Mouse (Mus musculus): ENCODE data around the gene Nim1k.
A peak's percentile ranks its signal among the peaks of the same experiment; 100 is the strongest.
"Not testable (repeated sequence)": the region's sequence is repeated elsewhere in the genome, so short reads cannot be mapped to it uniquely, and the experiment has no call there.

The Nim1k gene

DNA sequence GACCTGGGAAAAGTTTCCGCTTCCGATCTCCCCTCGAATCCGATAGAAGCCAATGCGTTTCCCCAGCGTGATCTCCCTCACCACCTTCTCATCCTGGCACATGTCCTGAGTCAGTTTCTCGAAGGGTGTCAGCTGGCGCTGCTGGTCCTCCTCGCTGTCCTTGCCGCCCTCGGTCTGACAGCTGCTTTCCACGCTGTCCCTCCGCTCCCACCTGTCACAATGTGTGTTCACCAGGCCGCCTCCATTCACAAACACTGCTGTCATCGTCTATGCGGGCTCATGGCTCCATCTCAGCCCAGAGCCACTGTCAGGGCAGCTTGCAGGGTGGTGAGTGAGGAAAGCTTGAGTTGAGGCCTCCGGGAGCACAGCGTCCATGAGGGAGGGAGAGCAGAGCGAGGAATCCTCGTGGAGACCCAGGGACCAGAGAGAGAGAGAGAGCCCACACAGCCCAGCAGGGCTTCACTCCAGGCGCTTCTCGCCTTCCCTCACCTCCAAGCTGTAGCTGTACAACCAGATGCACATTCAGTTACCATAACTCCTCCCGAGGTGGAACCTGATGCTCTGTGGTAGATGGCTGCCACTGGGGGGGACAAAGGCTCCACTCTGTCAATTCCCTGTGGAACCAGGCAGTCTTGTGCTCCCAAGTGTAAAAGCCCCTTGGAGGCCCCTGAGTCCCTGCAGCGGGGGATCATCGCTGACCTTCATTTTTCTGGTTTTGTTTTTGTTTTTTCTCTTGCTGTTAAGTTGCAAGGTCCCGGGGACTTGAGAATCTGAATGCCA is 27.9 kb downstream of the Nim1k start:
- DNase-seq = no peak

DNA sequence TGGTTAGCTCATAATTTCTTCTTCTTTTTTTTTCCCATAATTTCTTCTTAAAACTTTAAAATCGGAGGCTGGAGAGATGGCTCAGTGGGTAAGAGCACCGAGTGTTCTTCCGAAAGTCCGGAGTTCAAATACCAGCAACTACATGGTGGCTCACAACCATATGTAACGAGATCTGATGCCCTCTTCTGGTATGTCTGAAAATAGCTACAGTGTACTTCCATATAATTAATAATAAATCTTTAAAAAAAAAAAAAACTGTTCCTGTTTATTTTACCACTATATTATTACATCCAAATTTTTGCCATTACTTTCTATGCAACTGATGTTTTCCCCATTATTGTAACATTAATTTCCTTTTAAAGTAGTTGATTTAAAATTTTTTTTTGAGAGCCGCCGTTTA is 31.1 kb downstream of the Nim1k start:
- no peak for DNase-seq

DNA sequence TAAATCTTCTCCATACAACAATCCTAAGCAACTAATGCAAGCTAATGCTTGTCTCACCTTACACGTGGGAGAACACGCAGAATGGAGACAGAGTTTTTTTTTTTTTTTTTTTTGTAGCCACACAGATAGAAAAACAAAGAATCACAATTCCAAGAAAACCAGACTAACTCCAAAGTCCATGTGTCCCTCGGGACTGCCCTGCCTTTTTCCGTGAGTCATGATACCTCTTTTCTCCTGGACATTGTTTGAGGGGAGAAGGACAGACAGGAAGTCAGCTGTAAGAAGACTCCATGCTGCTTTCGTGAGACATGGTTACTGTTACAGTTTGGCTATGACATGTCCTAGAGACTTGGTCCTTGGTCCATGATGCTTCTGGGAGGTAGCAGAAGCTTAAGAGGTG is 32.3 kb downstream of the Nim1k start:
- no peak for DNase-seq

DNA sequence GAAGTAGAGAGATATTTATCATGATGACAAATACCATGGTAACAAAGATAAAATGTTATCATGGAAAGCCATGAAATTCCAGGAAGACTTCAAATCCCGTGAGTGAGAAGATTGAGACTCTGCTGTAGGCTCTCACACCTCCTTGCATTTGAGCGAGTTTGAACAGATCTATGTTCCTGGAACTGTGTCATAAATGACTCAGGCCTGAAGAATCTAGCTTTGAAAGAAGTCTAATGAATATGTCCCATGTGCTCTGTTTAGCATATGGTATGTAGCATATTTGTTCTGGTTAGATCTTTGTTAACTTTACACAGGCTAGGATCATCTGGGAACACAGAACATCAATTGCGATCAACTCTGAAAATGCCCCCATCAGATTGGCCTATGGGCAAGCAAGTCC is 33.2 kb downstream of the Nim1k start:
- no peak for DNase-seq

DNA sequence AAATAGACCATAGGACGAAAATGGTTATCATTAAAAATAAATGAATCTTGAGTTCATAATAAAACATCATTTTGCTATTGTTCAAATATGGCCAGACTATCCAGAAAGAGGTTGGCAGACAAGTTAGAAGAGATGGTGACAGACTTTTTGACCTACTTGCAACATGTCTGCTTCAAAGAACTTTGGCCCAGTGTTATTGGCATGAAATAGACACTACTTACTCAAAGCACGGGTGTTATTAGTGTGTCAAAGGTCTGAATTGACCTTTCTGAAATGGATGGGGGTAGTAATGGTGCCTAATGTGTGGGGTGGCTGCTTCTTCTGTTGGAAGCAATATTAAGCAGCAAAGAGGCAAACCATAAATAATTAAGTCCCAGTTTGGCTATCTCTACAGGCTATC is 39.6 kb downstream of the Nim1k start:
- no peak for DNase-seq

DNA sequence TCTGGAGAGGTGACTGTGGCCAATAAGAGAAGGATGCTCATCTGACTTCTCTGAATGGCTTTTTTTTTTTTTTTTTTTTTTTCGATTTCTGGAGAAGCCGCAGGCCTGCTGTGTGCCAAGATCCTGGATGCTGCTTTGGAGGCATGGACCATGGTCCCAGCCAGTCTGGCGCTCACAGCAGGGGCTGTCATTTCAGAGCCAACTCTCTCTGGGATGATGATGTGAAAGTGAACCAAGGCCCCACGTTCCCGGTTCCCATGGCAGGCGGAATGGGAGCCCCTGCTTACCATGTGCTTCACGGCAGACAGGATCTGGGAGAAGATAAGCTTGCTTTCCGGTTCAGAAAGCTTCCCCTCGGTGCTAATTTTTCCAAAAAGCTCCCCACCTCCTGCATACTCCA is 41.9 kb downstream of the Nim1k start:
- DNase-seq = no peak

DNA sequence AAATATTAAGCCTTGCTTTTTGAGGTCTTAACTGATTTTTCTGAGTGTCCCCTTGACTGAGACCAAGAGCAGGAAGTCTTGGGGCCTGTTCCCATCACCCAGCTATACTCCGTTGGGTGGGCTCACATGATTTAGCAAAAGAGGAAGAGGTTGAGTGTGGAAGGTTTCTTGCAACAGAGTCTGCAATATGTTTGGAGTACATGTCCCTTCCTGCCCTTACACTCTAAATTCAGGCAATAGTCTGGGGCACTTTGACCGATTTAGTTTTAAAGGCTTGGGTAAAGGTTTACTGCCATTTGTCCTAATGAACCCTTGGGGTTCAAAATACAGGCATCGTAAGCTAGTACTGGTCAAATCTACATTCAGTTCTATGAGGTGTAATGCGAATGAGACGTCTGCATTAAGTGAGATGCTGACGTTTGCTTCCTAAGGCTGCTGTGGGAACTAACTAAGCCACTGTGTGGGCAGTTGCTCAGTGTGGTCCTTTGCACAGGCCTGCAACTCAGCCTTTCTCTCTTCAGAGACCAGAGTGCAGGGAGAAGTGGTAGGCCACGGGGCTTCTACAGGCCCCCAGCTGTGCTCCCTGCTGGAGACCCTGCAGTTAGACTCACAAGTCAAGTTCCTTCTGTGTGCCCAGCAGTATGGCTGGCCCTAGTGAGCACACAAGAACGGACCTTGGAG is 42.4 kb downstream of the Nim1k start:
- DNase-seq = no peak

DNA sequence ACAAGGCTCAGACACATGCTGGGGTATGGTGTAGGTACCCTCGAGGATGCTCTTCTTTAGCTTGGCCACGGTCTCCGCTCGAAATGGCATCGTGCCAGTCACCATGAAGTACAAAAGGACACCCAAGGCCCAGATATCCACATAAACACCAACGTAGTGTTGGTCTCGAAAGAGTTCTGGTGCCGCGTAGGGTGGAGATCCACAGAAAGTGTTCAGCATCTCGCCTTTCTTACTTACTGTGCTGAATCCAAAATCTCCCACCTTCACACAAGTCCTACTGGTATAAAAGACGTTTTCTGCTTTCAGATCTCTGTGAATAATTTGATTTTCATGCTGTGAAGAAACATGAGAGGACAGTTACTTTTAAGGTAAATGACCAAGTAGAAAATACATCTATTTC is 43.2 kb downstream of the Nim1k start:
- no peak for DNase-seq

DNA sequence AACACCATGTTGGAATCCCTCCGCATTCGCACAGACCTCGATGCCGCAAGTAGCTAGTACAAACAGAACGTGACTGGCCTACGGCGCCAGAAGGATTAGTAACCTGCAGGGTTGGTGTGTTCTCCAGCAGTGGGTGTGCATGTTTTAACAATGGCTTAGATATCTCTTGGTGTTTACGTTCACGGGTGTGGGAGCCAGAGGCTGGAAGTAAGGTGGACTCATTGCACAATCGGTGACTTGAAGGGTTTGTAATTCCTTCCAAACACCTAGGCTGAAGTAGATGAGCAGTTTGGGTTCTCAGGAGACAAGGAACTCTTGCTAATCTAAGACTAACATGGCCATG is 45.4 kb downstream of the Nim1k start:
- DNase-seq = no peak

DNA sequence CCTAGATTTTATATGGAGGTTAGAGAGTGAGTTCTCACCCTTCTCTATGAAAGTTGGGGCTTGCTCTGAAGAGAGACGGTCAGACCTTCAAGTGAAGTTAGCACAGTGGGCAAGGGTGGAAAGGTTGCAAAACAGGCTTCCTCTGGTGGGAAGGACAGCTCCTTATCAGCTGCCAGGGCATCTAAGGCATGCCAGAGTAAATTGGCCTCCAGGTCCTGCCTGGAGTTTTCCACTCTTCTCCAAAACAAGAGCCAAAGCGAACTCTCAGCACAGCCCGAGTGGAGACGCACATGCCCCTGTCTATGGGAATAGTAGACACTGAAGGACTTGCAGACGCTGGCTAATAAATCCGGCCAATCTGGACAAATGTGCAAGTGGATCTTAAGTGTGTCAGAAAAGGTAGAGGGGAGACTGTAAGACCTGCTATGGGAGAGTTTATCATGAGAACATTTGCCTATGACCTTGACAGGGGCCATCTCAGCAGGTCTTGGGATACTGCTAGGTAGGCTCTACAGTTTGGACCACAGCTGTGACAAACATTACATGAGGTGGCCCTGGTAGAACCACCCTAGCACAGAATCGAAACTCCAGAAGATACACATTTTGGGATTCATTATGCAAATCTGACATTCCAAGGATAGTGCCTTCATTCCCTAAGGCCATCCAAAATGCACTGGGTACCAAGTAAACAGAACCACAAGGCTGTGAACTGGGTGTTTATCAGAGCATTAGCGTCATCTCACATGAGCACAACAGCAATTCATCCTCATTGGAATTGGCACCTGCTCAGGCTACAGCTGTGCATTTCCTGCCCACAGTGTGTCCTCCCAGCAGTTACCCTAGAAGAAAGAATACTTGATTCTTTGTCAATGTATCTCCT is 46.1 kb downstream of the Nim1k start:
- no peak for DNase-seq

DNA sequence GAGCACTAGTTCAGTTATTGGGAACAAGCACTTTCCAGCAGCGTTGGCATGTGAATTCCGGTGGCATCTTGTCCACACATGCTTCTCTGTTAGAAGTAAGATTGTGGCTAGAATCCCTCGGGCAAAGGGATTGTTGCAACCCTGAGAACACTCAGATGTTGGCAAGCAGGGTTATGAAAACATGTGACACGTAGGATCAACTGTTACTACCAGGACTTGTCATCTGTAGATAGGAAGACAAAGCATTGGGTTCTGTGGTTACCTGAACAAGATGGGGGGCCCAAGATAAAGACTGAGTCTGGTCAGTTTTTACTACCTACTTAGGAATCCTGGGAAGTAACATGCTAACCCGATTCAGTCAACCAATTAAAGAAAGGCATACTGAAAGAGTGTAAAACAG is 46.7 kb downstream of the Nim1k start:
- DNase-seq = no peak

DNA sequence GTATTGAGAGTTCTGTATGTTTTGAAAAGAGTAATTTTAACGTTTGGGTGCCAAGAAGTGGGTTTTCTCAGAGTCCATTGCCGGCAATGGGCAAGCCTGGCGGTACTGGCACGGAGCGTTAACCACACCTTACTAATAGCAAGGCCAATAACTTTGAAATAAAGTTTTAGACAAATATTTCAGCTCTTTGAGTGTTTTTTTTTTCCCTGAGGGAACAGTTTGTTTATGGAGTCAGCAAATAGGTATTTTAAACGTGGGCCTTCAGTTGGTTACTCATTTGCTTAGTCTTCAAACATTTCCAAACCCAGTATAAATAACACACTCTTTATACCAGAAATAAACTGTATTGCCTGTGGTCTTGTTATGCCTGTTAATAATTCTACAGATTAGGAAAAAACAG is 47.8 kb downstream of the Nim1k start:
- no peak for DNase-seq

DNA sequence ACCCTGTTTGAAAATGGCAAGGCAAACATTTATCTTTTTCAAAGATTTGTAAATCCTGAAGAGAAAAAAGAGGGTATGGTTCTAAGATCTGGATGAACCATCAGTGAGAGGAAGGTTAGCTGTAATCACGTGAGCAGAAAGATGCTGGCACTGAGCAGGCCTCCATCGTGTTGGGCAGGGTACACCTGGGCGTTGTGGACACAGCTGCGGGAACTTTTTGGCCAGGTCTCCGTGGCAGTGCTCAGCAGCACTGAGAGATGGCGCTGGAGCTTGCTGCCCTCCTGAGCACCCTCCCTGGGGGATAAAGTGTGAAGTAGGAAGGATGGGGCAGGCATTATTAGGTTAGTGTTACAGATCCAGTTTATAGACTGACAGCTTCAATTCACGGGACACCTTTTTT is 48.7 kb downstream of the Nim1k start:
- DNase-seq = no peak

DNA sequence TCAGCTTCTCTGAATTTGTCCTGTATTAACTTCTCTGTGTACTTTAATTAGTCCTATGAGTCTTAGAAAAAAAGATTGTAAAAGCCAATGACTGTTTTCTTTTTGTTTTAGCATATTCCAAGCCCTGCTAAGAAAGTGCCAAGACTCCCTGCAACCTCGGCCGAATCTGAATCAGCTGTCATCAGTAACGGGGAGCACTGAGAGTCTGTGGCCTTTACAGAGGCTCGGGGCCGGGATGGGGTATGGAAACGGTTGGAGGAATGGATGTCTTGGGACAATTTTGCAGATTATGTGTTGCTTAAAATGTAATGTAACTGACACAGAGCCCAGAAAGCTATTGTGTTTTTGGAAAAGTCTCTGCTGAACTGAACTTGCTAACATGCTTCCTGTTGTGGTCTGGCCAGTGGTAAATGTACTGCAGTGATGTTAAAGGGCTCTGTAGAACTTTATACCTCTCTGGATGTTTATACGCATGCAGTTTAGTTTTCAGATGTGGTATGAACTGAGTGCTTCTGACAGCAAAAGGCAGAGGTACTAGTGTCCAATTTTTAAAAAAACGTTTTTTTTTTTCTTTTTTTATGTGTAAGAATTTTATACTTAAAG is 49.3 kb downstream of the Nim1k start:
- not testable (repeated sequence) for DNase-seq

DNA sequence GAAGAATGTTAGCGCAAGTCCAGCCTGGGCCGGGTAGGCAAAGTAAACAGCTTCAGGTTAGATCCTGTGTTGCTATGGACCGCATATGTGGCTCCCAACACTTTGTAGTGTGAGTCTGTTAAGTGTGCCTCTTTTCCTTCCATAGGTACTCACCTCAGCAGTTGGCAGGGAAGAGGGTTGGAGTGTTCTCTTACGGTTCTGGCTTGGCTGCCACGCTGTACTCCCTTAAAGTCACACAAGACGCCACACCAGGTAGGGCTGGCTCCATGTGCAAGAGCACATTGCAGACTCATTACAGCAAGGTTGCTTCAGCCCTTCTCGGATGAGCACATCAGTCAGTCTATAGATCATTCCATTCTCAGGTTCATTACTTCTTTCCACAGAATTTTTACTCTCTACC is 51.4 kb downstream of the Nim1k start:
- no peak for DNase-seq

DNA sequence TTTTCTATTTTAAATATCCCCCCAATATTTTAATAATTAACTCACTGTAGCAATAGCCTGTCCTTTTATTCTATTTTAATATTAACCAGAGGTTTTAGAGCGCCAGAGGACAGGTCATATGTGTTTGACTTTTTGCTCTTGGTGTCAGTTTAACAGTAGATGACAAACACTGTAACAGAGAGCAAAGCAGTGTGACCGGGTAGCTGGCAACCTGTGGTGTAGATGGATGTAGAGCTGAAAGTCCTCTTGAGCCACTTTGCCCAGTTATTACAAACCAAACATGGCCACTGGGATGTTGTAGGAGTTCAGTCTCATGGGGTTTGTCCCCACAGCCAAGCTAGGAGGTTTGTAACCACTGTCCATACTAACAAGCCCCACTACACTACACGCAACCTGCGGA is 57.2 kb downstream of the Nim1k start:
- DNase-seq = no peak

DNA sequence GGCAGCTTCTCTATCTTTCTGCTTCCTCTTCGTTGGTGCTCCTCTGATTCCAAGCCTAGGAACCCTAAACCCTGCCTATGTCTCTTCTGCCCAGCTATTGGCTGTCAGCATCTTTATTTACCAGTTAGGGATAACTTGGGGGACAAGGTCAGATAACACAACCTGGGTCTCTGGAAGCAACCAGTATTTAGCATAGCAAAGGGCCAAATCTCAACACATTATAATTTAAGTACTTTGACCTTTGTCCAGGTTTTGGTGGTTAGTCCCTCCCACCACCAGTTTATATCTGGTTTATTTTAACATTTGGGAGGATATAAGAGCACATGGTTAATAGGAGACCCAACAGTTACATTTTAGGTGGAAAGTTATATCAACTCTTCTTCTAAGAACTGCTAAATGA is 59.2 kb downstream of the Nim1k start:
- DNase-seq = no peak

DNA sequence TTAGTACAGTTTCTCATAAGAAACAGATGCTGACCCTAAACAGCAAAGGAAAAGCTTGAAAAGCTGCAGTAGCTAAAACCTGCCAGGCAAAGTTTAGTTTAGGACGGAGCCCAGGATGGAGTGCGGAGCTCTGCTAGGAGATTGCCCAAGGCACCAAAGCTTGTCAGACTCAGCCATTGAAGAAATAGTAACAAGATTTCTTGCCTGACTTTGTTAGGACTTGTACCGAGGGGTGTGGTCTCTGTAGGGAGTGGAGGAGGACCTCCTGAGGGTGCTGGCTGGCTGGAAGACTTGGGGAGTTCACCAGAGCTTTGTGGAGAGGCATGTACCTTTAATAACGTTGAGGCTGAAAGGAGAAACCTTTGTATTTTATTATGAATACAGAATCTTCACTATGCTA is 60.0 kb downstream of the Nim1k start:
- no peak for DNase-seq

DNA sequence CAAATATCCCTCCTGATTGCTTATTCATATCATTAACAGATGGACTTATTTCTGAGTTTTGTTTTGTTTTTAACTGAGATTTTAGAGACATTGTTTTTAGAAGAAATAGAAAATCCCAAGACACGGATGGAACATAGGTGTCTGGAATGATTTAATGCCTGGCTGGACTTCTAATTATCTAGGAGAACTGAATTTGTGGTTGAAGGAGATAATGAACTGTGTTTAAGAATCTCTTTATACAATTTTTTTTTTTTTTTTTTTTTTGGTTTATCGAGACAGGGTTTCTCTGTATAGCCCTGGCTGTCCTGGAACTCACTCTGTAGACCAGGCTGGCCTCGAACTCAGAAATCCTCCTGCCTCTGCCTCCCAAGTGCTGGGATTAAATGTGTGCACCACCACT is 63.7 kb downstream of the Nim1k start:
- not testable (repeated sequence) for DNase-seq

DNA sequence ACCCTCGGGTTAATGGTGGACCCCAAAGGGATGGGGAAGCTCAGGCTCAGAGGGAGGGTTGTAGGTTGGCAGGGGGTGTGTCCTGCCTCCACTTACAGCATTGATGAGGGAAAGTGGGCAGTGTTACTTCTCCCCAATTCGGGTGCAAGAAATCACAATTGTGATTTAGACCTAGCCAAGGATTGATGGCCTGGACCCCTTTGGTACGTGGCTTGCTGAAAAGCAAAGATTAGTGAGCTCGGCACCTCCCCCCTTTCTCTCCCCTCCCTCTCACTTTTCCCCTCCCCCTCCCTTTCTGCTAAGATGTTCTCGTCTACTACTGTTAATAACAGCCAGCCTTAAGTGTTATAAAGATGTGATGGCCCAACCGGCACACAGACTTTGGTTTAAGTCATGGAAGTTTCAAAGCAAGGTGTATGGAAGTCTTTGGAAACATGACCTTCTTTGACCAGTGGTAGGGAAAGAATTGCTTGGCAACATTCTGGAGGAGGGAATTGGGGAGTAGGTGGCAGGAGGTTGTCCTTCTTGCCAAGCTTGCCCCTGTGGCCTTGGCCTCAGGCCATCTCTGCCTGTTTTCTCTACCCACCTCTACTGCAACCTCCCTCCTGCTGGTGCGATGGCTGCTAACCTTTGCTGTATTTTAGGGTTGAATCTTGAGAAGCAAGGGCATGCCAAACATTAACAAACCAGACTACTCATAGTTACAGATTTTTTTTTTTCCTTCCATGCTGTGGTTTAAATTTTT is 64.6 kb downstream of the Nim1k start:
- peak; percentile 28 for DNase-seq

DNA sequence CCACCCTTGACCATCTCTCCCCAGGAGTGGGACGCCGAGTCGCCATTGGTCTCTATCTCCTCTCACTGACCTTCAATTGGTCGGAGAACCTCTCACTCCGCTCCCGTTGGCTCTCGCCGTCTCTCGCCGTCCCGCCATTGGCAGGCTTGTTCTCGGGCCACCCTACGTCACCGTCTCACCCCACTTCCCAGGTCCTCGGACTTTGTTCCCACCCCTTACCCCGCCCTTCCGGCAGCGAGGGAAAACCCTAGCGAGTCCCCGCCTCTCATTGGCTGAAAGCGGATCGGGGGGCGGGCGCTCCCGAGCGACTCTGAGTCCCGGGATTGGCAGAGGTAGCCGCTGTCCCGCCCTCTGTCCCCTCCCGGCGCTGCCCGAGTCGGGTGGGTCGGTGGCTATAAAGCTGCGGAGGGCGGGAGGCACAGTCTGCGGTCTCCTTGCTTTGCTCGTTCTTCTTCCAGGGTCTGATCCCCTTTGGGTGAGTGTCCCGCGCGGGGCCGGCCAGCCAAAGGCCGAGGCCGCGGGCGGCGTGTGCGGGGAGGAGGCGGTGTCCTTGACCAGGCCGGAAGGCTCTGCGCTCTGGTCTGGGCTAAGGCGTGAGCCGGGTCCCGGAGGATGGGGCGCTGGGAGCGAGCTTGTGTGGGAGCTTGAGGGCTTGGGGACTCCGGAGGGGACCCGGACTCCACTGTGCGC is 65.5 kb downstream of the Nim1k start, which contains the start of gene Hmgcs1:
Hmgcs1 (plus strand) TSS at position 341 of the 690 bp plus-strand sequence.
- peak; percentile 100 for DNase-seq

DNA sequence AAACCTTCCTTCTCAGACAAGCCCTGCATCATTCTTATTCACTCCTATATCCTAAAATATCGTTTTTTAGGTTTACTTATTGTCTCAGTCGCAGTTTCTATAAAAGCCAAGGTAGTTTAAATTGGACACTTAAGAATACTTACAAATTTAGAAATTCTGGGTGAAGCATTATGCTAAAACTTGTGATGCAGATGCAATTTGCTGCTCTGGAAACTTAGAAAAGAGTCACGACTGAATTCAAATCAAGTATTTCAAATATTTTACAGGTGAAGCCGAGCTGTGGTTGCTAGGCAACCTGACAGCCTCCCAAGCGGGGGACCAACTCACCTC is 66.0 kb downstream of the Nim1k start:
- no peak for DNase-seq
